15 mouse cellular contexts compared by ENCODE assay signal in the genomic region with DNA sequence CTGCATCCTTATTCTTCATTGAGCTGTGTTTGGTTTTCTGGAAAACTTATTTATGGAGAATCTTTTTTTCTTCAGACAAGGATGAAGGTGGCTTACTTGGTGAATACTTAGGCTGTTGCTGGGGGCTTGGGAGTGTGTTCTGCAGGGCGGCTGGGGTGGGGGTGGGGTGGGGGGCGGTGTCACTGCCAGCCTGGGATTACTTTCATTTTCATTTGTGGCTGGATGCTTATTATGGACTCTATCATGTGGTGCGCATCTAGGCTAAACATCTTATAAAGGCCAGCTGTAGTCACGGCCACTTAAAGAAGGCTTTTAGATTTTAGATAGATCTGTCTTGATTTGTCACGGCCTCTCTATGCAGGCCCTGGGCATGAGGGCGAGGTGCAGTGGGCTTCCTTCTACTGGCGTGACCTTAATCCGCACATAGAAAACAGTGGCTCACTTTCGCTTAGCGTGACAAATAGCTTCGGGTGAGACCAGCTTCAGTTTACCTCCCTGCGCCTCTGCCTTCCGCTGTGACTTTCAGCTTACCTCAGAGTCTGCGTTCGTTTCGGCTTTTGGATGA.
DNase-seq lines count a peak whose midpoint lies in the region; ATAC-seq lines count a peak whose summit lies in the region.
"Had no signal": no experiment of that assay in that cellular context is flagged by ENCODE, and none has a peak within 500 bp of the region (broad histone marks: within the 10 kb centered on the region; RNA-seq: fewer than 3 reads in every experiment).

No protein-coding gene starts in this region.

- no peak for DNase-seq in hindbrain, embryonic 11.5 days (ENCODE audit: low spot score)
- peak; percentile 25 for DNase-seq in retina, postnatal 1 day
- DNase-seq in retina, embryonic 14.5 days (ENCODE audit: low spot score) = no peak
- DNase-seq in left cerebral cortex, adult 9 months (ENCODE audit: low spot score in 2 of 2) = no peak
- no peak for DNase-seq in adrenal gland, adult (ENCODE audit: inconsistent age in 2 of 2, low spot score in 1 of 2)
- DNase-seq: cerebellum, adult 9-10 months; forebrain, postnatal 0 days; kidney, adult 8-10 months; kidney, postnatal 25 days; layer of hippocampus, adult 9-11 months; lung, adult 2 months had no signal

- no peak overlapping the region for H3K9ac ChIP-seq in hindbrain, embryonic 11.5 days (ENCODE audit: low read depth, low read length)
- H3K9ac ChIP-seq in hindbrain, embryonic 16.5 days (ENCODE audit: low read depth, low read length) = no peak overlapping the region
- H3K9ac ChIP-seq in hindbrain, embryonic 13.5 days = no peak overlapping the region
- H3K9ac ChIP-seq: forebrain, postnatal 0 days; limb, embryonic 13.5 days had no signal

- H3K27me3 ChIP-seq in hindbrain, embryonic 11.5 days (ENCODE audit: control insufficient read depth, insufficient read depth, low read length) = no peaks in the 10 kb centered on the region
- no peaks in the 10 kb centered on the region; the same call in 1 of the 2 replicates for H3K27me3 ChIP-seq in hindbrain, embryonic 16.5 days (replicated peaks; ENCODE audit: control insufficient read depth, insufficient read depth, low read length)
- H3K27me3 ChIP-seq in hindbrain, embryonic 13.5 days = no peaks in the 10 kb centered on the region
- H3K27me3 ChIP-seq: limb, embryonic 13.5 days had no signal

- no peaks in the 10 kb centered on the region for H3K9me3 ChIP-seq in hindbrain, embryonic 11.5 days (ENCODE audit: control insufficient read depth, low read length)
- H3K9me3 ChIP-seq in hindbrain, embryonic 16.5 days (ENCODE audit: control insufficient read depth, low read length) = no peaks in the 10 kb centered on the region
- no peaks in the 10 kb centered on the region for H3K9me3 ChIP-seq in hindbrain, embryonic 13.5 days
- H3K9me3 ChIP-seq: limb, embryonic 13.5 days had no signal

- H3K4me3 ChIP-seq in hindbrain, embryonic 11.5 days (ENCODE audit: low read depth, low read length) = no peak overlapping the region
- H3K4me3 ChIP-seq in hindbrain, embryonic 16.5 days (ENCODE audit: low read length) = no peak overlapping the region
- no peak overlapping the region for H3K4me3 ChIP-seq in hindbrain, embryonic 13.5 days
- H3K4me3 ChIP-seq: limb, embryonic 13.5 days had no signal

- no peaks in the 10 kb centered on the region for H3K36me3 ChIP-seq in hindbrain, embryonic 11.5 days (ENCODE audit: control insufficient read depth, insufficient read depth, low read length)
- no peaks in the 10 kb centered on the region for H3K36me3 ChIP-seq in hindbrain, embryonic 16.5 days (ENCODE audit: control insufficient read depth, insufficient read depth, low read length)
- H3K36me3 ChIP-seq in hindbrain, embryonic 13.5 days = no peaks in the 10 kb centered on the region
- H3K36me3 ChIP-seq: limb, embryonic 13.5 days had no signal

- peak; percentile 75 for ATAC-seq in hindbrain, embryonic 11.5 days (ENCODE audit: low FRiP score)
- ATAC-seq in hindbrain, embryonic 16.5 days = no peak
- 0 out of 2 replicates have a peak, but pooled peaks have one; percentile 8 for ATAC-seq in hindbrain, embryonic 13.5 days (ENCODE audit: low FRiP score)
- ATAC-seq: forebrain, postnatal 0 days had no signal

- 49% methylated on average over 16 of the region's 16 CpGs for WGBS in hindbrain, embryonic 11.5 days
- 50% methylated on average over 16 of the region's 16 CpGs for WGBS in hindbrain, embryonic 16.5 days
- 52% methylated on average over 16 of the region's 16 CpGs for WGBS in hindbrain, embryonic 13.5 days

- no peak overlapping the region; the same call in 1 of the 2 replicates for H3K27ac ChIP-seq in hindbrain, embryonic 11.5 days (ENCODE audit: low read depth, low read length)
- no peak overlapping the region for H3K27ac ChIP-seq in hindbrain, embryonic 16.5 days (ENCODE audit: low read depth, low read length)
- H3K27ac ChIP-seq in hindbrain, embryonic 13.5 days = peak overlapping the region; percentile 64; the same call in 1 of the 2 replicates
- H3K27ac ChIP-seq: limb, embryonic 13.5 days; macrophage had no signal

- peaks cover 7% of the 10 kb centered on the region; the same call in 1 of the 2 replicates for H3K4me1 ChIP-seq in hindbrain, embryonic 11.5 days (replicated peaks; ENCODE audit: control insufficient read depth, insufficient read depth, low read length)
- peaks cover 12% of the 10 kb centered on the region for H3K4me1 ChIP-seq in hindbrain, embryonic 16.5 days (ENCODE audit: control insufficient read depth, insufficient read depth, low read depth, low read length)
- peaks cover 42% of the 10 kb centered on the region for H3K4me1 ChIP-seq in hindbrain, embryonic 13.5 days (replicated peaks)

- no peak overlapping the region for H3K4me2 ChIP-seq in hindbrain, embryonic 11.5 days (replicated peaks; ENCODE audit: low read depth, low read length)
- H3K4me2 ChIP-seq in hindbrain, embryonic 16.5 days (ENCODE audit: low read length) = no peak overlapping the region
- H3K4me2 ChIP-seq in hindbrain, embryonic 13.5 days = no peak overlapping the region
- H3K4me2 ChIP-seq: limb, embryonic 13.5 days had no signal
